Mouse (Mus musculus) kidney, adult 2 months (tissue): ENCODE measurements around the gene Rilpl1. TPM values are rescaled to one million over a fixed set of nuclear protein-coding genes. Genes with fewer than 3 reads are reported as not detected.

Experiments
- DNase-seq: peaks from one replicate; pipeline ENCODE4 v3.0.0; 2021
- H3K27ac ChIP-seq: fragments of 200-500 bp; 2 replicates; pipeline ENCODE4 v1.5.1; 2012; ENCODE audit warnings: low read depth, low read length, control low read depth, inconsistent platforms; ENCODE audit not compliant: insufficient read depth
- H3K27me3 ChIP-seq: fragments of 200-500 bp; replicated peaks from 2 replicates; pipeline ENCODE4 v1.6.1; 2012; ENCODE audit warnings: mild to moderate bottlenecking, moderate library complexity, low read length, inconsistent platforms; ENCODE audit not compliant: control insufficient read depth, insufficient read depth
- H3K36me3 ChIP-seq: fragments of 200-500 bp; 2 replicates; pipeline ENCODE4 v1.6.1; 2012; ENCODE audit warnings: mild to moderate bottlenecking, moderate library complexity, low read length, inconsistent platforms; ENCODE audit not compliant: control insufficient read depth, insufficient read depth
- H3K4me1 ChIP-seq: fragments of 200-500 bp; 2 replicates; pipeline ENCODE4 v1.6.1; 2011; ENCODE audit warnings: low read length; ENCODE audit not compliant: control insufficient read depth, insufficient read depth
- H3K4me3 ChIP-seq: fragments of 200-500 bp; 2 replicates; pipeline ENCODE4 v1.5.1; 2011; ENCODE audit warnings: mild to moderate bottlenecking, low read depth, low read length, control low read depth; ENCODE audit not compliant: insufficient read depth
- CTCF ChIP-seq: fragments of 200-500 bp; conservative IDR thresholded peaks from 2 replicates; pipeline ENCODE4 v1.5.1; 2011; ENCODE audit warnings: low read depth, mild to moderate bottlenecking, control low read depth, low read length, moderate library complexity, mixed read lengths; ENCODE audit not compliant: insufficient read depth, insufficient read length
- POLR2A ChIP-seq: fragments of 200-500 bp; IDR thresholded peaks from one replicate; pipeline ENCODE4 v1.6.1; 2011; ENCODE audit warnings: low read depth, low read length, control low read depth
- WGBS: fragments of 180-500 bp; shearing (Covaris S2); methylation state at CpG from one replicate; pipeline ENCODE4 v1.1.7; 2018; 5-methylcytosine and 5-hydroxymethylcytosine counted together
- polyA plus RNA-seq: library from polyadenylated mRNA; depleted of rRNA; stranded (reverse); fragments of >200 nt; gene quantifications from 2 replicates; pipeline ENCODE4 v1.2.3, GENCODE M21; 2012

Gene Rilpl1
- polyA plus RNA-seq, 1 experiment, result 12.5 TPM

DNA sequence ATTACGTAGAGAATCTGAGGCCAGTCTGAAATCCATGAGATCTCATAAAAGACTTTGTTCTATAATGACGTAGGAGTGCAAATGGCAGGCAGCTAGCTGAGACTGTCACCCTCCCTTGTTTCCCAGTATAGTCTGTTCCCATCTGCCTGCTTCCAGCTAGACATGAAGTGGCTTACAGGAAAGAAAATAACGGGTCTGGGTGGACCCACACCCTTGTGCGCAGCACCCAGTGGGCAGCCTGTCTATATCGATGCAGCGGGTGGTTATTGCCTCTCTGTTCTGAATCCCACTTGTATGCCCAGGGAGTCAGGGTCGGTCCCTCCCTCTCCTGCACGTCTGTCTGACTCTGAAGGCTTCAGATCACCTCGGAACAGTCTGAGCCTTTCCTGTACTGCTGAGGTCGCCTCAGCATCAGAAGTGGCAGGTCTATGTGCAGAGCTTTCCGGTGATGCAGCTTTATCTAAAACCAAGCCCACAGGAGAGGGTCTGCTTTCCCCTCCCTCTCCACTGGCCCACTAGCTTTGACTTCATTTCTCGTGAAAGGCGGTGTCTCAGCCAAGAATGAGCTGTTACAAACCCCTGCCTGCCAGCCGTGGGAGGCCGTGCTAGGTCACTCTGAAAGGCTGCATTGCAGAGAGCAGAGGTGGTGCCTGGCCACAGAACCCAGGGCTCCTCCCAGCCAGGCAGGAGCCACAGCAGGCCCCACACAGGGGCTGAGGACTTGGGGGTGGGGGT is 78.5 kb downstream of the Rilpl1 start:
- peak; percentile 85 for DNase-seq
- WGBS, result 58% methylated on average over 15 of the region's 15 CpGs
- H3K27ac ChIP-seq, result peak overlapping the region; percentile 41
- peaks cover 23% of the 10 kb centered on the region for H3K4me1 ChIP-seq
- peak overlapping the region; percentile 2; the same call in 1 of the 2 replicates for H3K4me3 ChIP-seq
- no peaks in the 10 kb centered on the region for H3K27me3 ChIP-seq
- TF ChIP-seq CTCF (no peak), POLR2A (no peak)
- no peaks in the 10 kb centered on the region; the same call in none of the 2 replicates for H3K36me3 ChIP-seq

- no peaks in the 10 kb centered on the region; the same call in 1 of the 2 replicates for H3K36me3 ChIP-seq
- TF ChIP-seq POLR2A, result no peak
- TF ChIP-seq CTCF, result no peak
- H3K4me1 ChIP-seq, result peaks cover 29% of the 10 kb centered on the region
- no peaks in the 10 kb centered on the region for H3K27me3 ChIP-seq
- peak overlapping the region; percentile 11 for H3K4me3 ChIP-seq
- DNase-seq, result peak; percentile 56
- H3K27ac ChIP-seq, result peak overlapping the region; percentile 83; the same call in 1 of the 2 replicates
- 55% methylated on average over 16 of the region's 16 CpGs for WGBS
These were observed 80.4 kb downstream of the Rilpl1 start for GRCm38 (mm10) chr5:124450641-124451340.

GRCm38 (mm10) chr5:124450051-124450450 is 81.1 kb downstream of the Rilpl1 start:
- H3K36me3 ChIP-seq, result no peaks in the 10 kb centered on the region; the same call in 1 of the 2 replicates
- peak; percentile 47 for DNase-seq
- H3K27me3 ChIP-seq, result no peaks in the 10 kb centered on the region
- peak overlapping the region; percentile 16; the same call in 1 of the 2 replicates for H3K4me3 ChIP-seq
- H3K4me1 ChIP-seq, result peaks cover 29% of the 10 kb centered on the region
- WGBS, result 59% methylated on average over 7 of the region's 7 CpGs
- TF ChIP-seq POLR2A (no peak), CTCF (no peak)
- H3K27ac ChIP-seq, result peak overlapping the region; percentile 79

DNA sequence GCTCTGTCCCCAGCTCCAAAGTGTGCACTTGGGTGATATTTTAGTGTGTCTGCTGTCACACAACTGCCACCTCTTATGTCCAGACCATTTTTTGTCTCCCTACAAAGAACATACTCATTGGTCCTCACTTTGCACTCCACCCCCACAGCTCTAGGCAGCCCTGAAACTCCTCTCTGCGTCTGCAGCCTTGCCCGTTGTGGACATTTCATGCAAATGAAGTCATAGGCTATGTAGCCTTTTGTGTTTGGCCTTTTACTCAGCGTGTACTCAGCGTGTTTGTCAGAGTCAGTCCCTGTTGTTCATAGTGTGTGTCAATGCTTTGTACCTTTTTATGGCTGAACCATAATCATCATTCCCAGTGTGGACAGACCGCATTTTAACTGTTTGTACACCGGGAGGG is 81.7 kb downstream of the Rilpl1 start:
- Histone ChIP-seq H3K4me1 (peaks cover 34% of the 10 kb centered on the region), H3K36me3 (no peaks in the 10 kb centered on the region; the same call in 1 of the 2 replicates), H3K4me3 (no peak overlapping the region), H3K27me3 (no peaks in the 10 kb centered on the region), H3K27ac (peak overlapping the region; percentile 27; the same call in 1 of the 2 replicates)
- no peak for DNase-seq
- TF ChIP-seq CTCF (no peak), POLR2A (no peak)
- WGBS, result 45% methylated on average over 6 of the region's 6 CpGs

DNA sequence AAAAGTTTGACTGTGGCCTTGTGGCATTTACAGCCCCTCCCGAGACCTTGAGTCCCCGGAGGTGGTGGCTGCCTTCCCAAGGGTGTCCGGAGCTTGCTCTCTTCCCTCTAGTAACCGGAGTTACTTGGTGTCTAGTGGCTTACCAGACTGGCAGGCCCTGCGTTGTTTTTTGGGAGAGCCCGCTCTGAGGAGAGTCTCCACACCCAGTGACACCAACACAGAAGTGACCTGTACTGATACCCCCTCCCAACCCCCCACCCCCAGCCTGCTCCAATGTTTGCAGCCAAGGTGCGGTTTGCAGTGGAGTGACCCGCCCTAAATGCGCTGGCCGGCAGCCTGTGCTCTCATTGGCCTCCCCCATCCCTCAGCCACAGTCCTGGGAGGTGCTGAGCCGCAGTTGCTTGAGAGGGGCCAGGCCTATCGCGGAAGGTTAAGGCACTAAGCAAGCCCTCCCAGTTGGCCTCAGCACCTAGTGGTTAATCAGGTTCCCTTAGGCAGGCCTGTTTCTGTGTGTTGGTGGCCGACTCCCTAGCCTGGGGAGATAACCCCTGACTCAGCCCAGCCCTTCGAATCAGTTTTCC is 84.8 kb downstream of the Rilpl1 start:
- Histone ChIP-seq H3K27ac (peak overlapping the region; percentile 51), H3K4me3 (peak overlapping the region; percentile 75), H3K4me1 (peaks cover 25% of the 10 kb centered on the region; the same call in 1 of the 2 replicates), H3K36me3 (no peaks in the 10 kb centered on the region), H3K27me3 (no peaks in the 10 kb centered on the region)
- DNase-seq, result peak; percentile 78
- TF ChIP-seq CTCF, result no peak
- no peak for TF ChIP-seq POLR2A
- WGBS, result 4% methylated on average over 15 of the region's 15 CpGs

GRCm38 (mm10) chr5:124445621-124446293 is 85.4 kb downstream of the Rilpl1 start:
- H3K4me3 ChIP-seq, result peak overlapping the region; percentile 75
- WGBS, result 3% methylated on average over 72 of the region's 77 CpGs
- peak; percentile 58 for DNase-seq

More at GRCm38 (mm10) chr5:124445621-124446293, 85.4 kb downstream of the Rilpl1 start:
- H3K36me3 ChIP-seq, result no peaks in the 10 kb centered on the region
- H3K4me1 ChIP-seq, result peaks cover 25% of the 10 kb centered on the region; the same call in 1 of the 2 replicates
- H3K27ac ChIP-seq, result peak overlapping the region; percentile 37
- no peak for TF ChIP-seq CTCF
- no peak for TF ChIP-seq POLR2A
- H3K27me3 ChIP-seq, result no peaks in the 10 kb centered on the region
